Mouse (Mus musculus): Measurements from ENCODE around the gene B3galnt1. TPM values are rescaled to one million over a fixed set of nuclear protein-coding genes. Genes with fewer than 3 reads are reported as not detected.
"Not testable (repeated sequence)": the region's sequence is repeated elsewhere in the genome, so short reads cannot be mapped to it uniquely, and the experiment has no call there.

The B3galnt1 gene
- polyA plus RNA-seq, 1 experiment from 2014 or later: 25.2 TPM

DNA sequence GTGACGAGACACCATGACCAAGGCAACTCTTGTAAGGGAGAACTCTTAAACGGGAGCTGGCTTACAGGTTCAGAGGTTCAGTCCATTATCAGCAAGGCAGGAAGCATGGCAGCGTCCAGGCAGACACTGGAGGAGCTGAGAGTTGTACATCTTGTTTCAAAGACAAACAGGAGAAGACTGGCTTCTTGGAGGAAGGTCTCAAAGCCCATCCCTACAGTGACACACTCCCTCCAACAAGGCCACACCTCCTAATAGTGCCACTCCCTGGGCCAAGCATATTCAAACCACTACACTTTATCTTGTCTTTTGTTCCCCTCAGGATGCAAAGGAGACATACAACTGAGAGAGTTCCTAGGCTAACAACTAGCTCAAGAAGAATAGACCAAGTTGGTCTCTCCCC lies 2.6 kb downstream of the B3galnt1 start:
- Histone ChIP-seq H3K36me3 (replicated peaks) (peaks cover 6% of the 10 kb centered on the region; the same call in 1 of the 2 replicates), H3K4me3 (no peak overlapping the region), H3K27me3 (replicated peaks; ENCODE audit: low read depth, poor library complexity, severe bottlenecking) (peaks cover 16% of the 10 kb centered on the region), H3K27ac (replicated peaks) (no peak overlapping the region), H3K9me3 (no peaks in the 10 kb centered on the region), H3K4me1 (peaks cover 19% of the 10 kb centered on the region)
- DNase-seq (ENCODE audit: low spot score): no peak
- 84% methylated on average over 3 of the region's 3 CpGs for WGBS

DNA sequence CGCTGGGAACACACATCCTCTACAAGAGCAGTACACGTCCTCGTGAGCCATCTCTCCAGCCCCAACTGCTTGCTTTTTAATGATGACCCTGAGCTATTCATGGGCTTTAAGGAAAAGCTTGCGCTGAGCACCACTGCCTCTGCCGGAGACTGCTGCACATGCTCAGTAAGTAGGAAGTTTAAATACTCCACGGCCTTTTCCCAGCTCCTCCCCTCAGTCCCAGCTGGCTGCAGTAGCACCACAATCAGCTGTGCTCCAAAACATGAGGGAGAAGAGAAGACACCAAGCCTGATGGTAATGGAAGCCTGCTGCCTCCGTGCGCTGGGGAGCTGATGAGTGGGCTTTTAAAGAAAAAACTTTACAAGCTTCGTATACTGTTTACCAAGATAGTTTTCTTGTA lies 4.7 kb downstream of the B3galnt1 start:
- DNase-seq (ENCODE audit: low spot score): no peak
- peaks cover 17% of the 10 kb centered on the region for H3K4me1 ChIP-seq
- peaks cover 3% of the 10 kb centered on the region; the same call in 1 of the 2 replicates for H3K9me3 ChIP-seq
- H3K27ac ChIP-seq (replicated peaks): no peak overlapping the region
- H3K36me3 ChIP-seq (replicated peaks): peaks cover 6% of the 10 kb centered on the region; the same call in 1 of the 2 replicates
- no peak overlapping the region for H3K4me3 ChIP-seq
- WGBS: 77% methylated on average over 9 of the region's 9 CpGs
- H3K27me3 ChIP-seq (replicated peaks; ENCODE audit: low read depth, poor library complexity, severe bottlenecking): peaks cover 7% of the 10 kb centered on the region; the same call in 1 of the 2 replicates

DNA sequence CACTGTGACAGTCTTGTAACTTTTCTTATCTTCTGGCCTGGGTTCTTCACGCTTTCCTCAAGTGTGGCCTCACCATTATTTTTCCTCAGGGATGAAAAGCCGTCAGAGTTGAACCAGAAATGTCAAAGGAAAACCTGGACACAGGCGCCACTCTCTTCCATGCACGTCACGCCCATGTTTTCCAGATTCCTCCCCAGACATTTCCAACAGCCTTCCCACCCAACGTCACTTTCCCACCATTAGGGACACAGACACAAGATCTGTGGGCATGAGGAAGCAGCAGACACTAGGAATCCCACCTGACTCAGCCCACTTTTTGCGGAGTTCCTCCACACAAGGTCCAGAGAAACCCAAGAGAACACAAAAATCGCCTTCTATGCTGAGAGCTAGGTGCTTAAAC lies 5.3 kb downstream of the B3galnt1 start:
- Histone ChIP-seq H3K4me3 (no peak overlapping the region), H3K27me3 (replicated peaks; ENCODE audit: low read depth, poor library complexity, severe bottlenecking) (0 out of 2 replicates have a peak, but pooled peaks cover 6% of the 10 kb centered on the region), H3K4me1 (peaks cover 15% of the 10 kb centered on the region), H3K9me3 (peaks cover 3% of the 10 kb centered on the region; the same call in 1 of the 2 replicates), H3K27ac (replicated peaks) (no peak overlapping the region), H3K36me3 (replicated peaks) (peaks cover 6% of the 10 kb centered on the region; the same call in 1 of the 2 replicates)
- 92% methylated on average over 8 of the region's 8 CpGs for WGBS
- no peak for DNase-seq (ENCODE audit: low spot score)

- Histone ChIP-seq H3K4me1 (peaks cover 10% of the 10 kb centered on the region; the same call in 1 of the 2 replicates), H3K27ac (replicated peaks) (no peak overlapping the region), H3K27me3 (replicated peaks; ENCODE audit: low read depth, poor library complexity, severe bottlenecking) (no peaks in the 10 kb centered on the region), H3K36me3 (replicated peaks) (peaks cover 7% of the 10 kb centered on the region), H3K9me3 (peaks cover 3% of the 10 kb centered on the region; the same call in 1 of the 2 replicates), H3K4me3 (no peak overlapping the region)
- peak; percentile 15 for DNase-seq (ENCODE audit: low spot score)
- WGBS: 39% methylated on average over 10 of the region's 10 CpGs
Observed at GRCm38 (mm10) chr3:69588101-69588760, 10.5 kb downstream of the B3galnt1 start.

GRCm38 (mm10) chr3:69583798-69584197 lies 15.0 kb downstream of the B3galnt1 start:
- WGBS: 97% methylated on average over 1 of the region's 1 CpGs
- Histone ChIP-seq H3K36me3 (replicated peaks) (peaks cover 17% of the 10 kb centered on the region), H3K9me3 (no peaks in the 10 kb centered on the region), H3K4me1 (peaks cover 10% of the 10 kb centered on the region; the same call in 1 of the 2 replicates), H3K27me3 (replicated peaks; ENCODE audit: low read depth, poor library complexity, severe bottlenecking) (no peaks in the 10 kb centered on the region), H3K27ac (replicated peaks) (no peak overlapping the region), H3K4me3 (no peak overlapping the region)
- no peak for DNase-seq (ENCODE audit: low spot score)

GRCm38 (mm10) chr3:69578791-69579190 lies 20.0 kb downstream of the B3galnt1 start:
- Histone ChIP-seq H3K4me1 (no peaks in the 10 kb centered on the region), H3K27ac (replicated peaks) (no peak overlapping the region), H3K9me3 (no peaks in the 10 kb centered on the region), H3K27me3 (replicated peaks; ENCODE audit: low read depth, poor library complexity, severe bottlenecking) (no peaks in the 10 kb centered on the region), H3K4me3 (no peak overlapping the region), H3K36me3 (replicated peaks) (peaks cover 52% of the 10 kb centered on the region)
- no peak for DNase-seq (ENCODE audit: low spot score)
- WGBS: 98% methylated on average over 1 of the region's 1 CpGs

DNA sequence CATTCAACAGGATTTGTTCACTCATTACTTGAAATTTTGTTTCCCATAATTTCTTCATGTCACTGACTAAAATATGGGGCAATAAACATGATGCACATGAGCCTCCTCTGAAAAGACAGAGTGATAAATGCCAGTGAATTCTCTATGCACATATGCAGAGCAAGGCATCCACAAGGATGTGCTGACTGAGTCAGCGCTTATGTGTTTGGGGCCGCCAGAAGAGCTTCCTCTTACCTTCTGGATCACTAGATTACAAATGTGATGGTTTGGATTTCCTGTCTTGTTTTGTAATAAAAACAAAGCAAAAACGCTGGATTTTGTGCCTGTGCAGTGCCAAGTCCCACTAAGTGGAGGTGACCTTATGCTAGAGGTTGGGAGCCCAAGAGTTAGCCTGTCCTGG lies 22.0 kb downstream of the B3galnt1 start:
- Histone ChIP-seq H3K9me3 (no peaks in the 10 kb centered on the region), H3K4me3 (no peak overlapping the region), H3K27me3 (replicated peaks; ENCODE audit: low read depth, poor library complexity, severe bottlenecking) (no peaks in the 10 kb centered on the region), H3K27ac (replicated peaks) (no peak overlapping the region), H3K36me3 (replicated peaks) (peaks cover 37% of the 10 kb centered on the region), H3K4me1 (no peaks in the 10 kb centered on the region)
- WGBS: 87% methylated on average over 3 of the region's 3 CpGs
- no peak for DNase-seq (ENCODE audit: low spot score)

- 95% methylated on average over 11 of the region's 11 CpGs for WGBS
- peaks cover 35% of the 10 kb centered on the region for H3K36me3 ChIP-seq (replicated peaks)
- no peaks in the 10 kb centered on the region for H3K27me3 ChIP-seq (replicated peaks; ENCODE audit: low read depth, poor library complexity, severe bottlenecking)
- no peak for DNase-seq (ENCODE audit: low spot score)
- no peaks in the 10 kb centered on the region for H3K9me3 ChIP-seq
- no peaks in the 10 kb centered on the region for H3K4me1 ChIP-seq
- H3K4me3 ChIP-seq: no peak overlapping the region
- H3K27ac ChIP-seq (replicated peaks): no peak overlapping the region
Observed at GRCm38 (mm10) chr3:69575577-69575976, 23.2 kb downstream of the B3galnt1 start.

- H3K4me3 ChIP-seq: no peak overlapping the region
- H3K36me3 ChIP-seq (replicated peaks): peaks cover 24% of the 10 kb centered on the region
- no peak for DNase-seq (ENCODE audit: low spot score)
- H3K27me3 ChIP-seq (replicated peaks; ENCODE audit: low read depth, poor library complexity, severe bottlenecking): no peaks in the 10 kb centered on the region
- WGBS: 91% methylated on average over 5 of the region's 5 CpGs
- no peak overlapping the region for H3K27ac ChIP-seq (replicated peaks)
- no peaks in the 10 kb centered on the region for H3K4me1 ChIP-seq
- H3K9me3 ChIP-seq: no peaks in the 10 kb centered on the region
Observed at GRCm38 (mm10) chr3:69572561-69572960, 26.2 kb downstream of the B3galnt1 start.

GRCm38 (mm10) chr3:69565586-69565985 lies 33.2 kb downstream of the B3galnt1 start:
- not testable (repeated sequence) for H3K4me3 ChIP-seq; H3K36me3 ChIP-seq (replicated peaks); H3K9me3 ChIP-seq; H3K4me1 ChIP-seq; DNase-seq (ENCODE audit: low spot score); H3K27me3 ChIP-seq (replicated peaks; ENCODE audit: low read depth, poor library complexity, severe bottlenecking); H3K27ac ChIP-seq (replicated peaks)
- 90% methylated on average over 1 of the region's 1 CpGs for WGBS

- no peak for DNase-seq (ENCODE audit: low spot score)
- Histone ChIP-seq H3K27me3 (replicated peaks; ENCODE audit: low read depth, poor library complexity, severe bottlenecking) (no peaks in the 10 kb centered on the region), H3K9me3 (no peaks in the 10 kb centered on the region), H3K27ac (replicated peaks) (no peak overlapping the region), H3K36me3 (replicated peaks) (no peaks in the 10 kb centered on the region), H3K4me3 (no peak overlapping the region), H3K4me1 (peaks cover 6% of the 10 kb centered on the region)
- 80% methylated on average over 6 of the region's 6 CpGs for WGBS
Observed at GRCm38 (mm10) chr3:69563406-69563805, 35.4 kb downstream of the B3galnt1 start.

DNA sequence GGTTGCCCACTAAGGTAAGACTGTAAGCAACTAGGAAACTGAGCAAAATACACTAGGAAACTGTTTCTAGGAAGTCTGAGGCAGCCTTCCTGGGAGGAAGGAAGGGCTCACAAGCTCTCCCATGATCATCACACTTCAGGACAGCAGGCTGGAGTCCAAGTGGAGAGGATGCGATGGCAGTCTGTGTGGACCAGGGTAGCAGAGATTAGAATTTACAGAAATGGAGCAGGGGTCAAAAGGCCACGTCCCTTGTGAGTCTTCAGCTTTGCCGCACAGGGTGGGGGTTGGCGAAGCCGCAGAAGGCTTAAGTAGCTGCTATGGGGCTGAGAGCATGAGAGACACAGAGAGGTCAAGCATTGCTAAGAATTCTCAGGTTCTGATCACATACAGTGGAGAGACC lies 37.1 kb downstream of the B3galnt1 start:
- Histone ChIP-seq H3K27ac (replicated peaks) (peak overlapping the region; percentile 14; the same call in 1 of the 2 replicates), H3K4me3 (no peak overlapping the region), H3K9me3 (no peaks in the 10 kb centered on the region), H3K36me3 (replicated peaks) (no peaks in the 10 kb centered on the region), H3K27me3 (replicated peaks; ENCODE audit: low read depth, poor library complexity, severe bottlenecking) (no peaks in the 10 kb centered on the region), H3K4me1 (peaks cover 11% of the 10 kb centered on the region)
- DNase-seq (ENCODE audit: low spot score): no peak
- 66% methylated on average over 5 of the region's 5 CpGs for WGBS

GRCm38 (mm10) chr3:69559975-69560330 lies 38.8 kb downstream of the B3galnt1 start:
- Histone ChIP-seq H3K27me3 (replicated peaks; ENCODE audit: low read depth, poor library complexity, severe bottlenecking) (no peaks in the 10 kb centered on the region), H3K9me3 (no peaks in the 10 kb centered on the region), H3K4me3 (no peak overlapping the region), H3K4me1 (peaks cover 15% of the 10 kb centered on the region), H3K27ac (replicated peaks) (no peak overlapping the region), H3K36me3 (replicated peaks) (no peaks in the 10 kb centered on the region)
- 92% methylated on average over 7 of the region's 7 CpGs for WGBS
- no peak for DNase-seq (ENCODE audit: low spot score)

All from embryonic facial prominence, embryonic 10.5 days (tissue).